Mouse (Mus musculus) regulatory T cell (primary cell): ENCODE data around the gene Smc4.

ENCODE experiments used
- in situ Hi-C: fragments of 300-600 bp; cut with MboI, MseI; formaldehyde crosslinking; loops from one replicate; pipeline ENCODE4 v1.15.1; 2025; ENCODE audit warnings: high pct_unique_total_duplicates

Smc4 gene

DNA sequence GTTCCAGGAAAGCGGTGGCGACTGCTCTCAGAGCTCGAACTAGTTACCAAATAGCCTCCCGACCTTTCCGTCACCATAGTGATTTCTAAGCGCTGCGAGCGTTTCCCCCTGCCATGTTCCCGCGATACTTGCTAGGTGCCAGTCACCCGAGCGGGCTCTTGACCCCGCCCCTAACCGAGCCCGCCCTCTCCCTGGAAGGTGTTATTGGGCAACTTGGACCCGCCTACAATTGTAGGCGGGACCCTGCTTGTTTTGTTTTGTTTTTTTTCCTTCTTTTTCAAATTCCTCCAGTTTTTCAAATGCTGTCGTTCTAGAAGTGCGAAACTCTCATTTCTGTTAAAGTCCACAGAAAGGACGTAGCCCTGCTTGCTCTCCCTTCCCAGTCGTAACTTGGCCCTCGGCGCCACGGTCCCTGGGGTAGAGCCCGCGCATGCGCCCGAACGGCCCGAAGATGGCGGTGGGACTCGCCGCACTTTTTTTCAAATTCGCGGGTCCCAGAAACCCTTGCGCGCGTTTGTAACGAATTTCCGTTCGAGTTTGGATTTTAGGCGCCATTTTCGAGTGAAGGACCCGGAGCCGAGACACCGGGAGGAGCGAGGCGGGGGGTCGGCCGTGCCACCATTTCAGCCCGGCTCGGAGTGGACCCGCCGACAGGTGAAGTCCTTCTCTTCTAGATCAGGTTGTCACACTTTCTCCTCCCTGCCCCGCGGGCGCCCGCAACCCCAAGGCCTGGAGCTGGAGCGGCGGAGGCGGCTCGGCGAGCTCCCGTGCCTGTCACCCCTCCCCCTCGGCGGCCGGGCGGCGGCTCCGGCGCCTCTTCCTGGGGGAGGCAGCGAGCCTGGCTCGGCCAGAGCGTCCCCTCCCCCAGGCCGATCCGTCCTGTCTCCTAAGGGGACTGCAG lies at the start of gene Smc4, which contains the start of gene Ift80:
Gene Smc4 (plus strand): TSS at position 302 of the 901 bp plus-strand sequence.
Gene Ift80 (minus strand): TSS at position 134 of the 901 bp plus-strand sequence.
- in situ Hi-C loops: loop anchor here (5.0 kb wide), 1 partner anchor 37 kb away; no protein-coding TSS in a partner anchor

DNA sequence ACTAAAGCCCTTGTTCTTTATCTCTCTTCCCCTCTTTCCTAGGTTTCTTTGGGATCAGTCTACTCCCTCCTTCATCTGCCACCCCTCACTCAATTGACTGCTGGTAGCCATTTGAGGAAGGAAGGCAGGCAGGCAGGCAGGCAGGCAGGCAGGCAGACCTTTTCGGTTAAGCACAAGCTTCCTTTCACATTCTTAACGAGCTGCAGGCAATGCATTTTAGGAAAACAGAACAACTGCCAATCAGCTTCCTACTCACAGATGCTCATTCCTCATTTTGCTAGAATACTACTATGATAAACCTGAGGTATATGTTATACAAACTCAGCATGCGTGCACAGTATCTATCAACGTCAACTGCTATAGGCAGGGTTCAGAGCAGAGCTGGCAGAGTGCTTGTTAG lies 48.1 kb upstream of the Smc4 start:
- in situ Hi-C loops: no loop called here

DNA sequence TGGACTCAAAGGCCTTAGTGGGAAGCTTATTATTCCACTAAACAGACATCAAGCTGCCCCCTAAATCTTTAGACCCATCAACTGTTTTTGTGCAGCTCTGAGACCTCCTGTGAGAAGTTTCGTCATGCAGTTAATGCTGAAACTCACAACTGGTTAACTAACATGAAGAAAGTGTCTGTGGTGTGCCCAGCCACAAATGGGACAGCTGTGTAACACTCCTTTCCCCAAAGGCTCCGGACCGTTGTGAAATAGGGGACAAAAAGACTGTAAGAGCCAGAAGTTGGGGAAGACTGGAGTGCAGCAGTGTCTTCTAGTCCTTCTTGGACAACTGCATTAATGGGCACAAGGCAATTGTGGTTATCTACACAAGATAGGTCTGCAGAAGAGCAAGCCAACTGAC lies 47.1 kb upstream of the Smc4 start:
- in situ Hi-C loops: no loop called here

DNA sequence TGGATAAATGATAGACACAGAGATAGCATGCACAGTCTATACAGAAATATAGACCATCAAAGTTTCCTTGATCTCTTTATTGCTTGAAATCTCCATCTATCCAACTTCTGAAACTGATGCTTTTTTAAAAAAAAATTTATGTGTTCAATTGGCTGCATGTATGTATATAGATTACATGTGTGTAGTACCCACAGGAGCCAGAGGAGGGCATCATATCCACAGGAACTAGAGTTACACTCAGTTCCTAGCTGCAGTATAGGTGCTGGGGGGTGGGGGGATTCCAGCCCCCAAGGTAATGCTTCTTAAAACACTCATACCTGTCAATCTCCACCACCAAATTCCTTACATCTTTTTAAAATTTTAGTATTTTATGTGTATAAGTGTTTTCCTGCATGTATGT lies 39.9 kb upstream of the Smc4 start:
- in situ Hi-C loops: loop anchor here (5.0 kb wide), 1 partner anchor 38 kb away; the partner anchor contains the start of genes Ift80 and Smc4

DNA sequence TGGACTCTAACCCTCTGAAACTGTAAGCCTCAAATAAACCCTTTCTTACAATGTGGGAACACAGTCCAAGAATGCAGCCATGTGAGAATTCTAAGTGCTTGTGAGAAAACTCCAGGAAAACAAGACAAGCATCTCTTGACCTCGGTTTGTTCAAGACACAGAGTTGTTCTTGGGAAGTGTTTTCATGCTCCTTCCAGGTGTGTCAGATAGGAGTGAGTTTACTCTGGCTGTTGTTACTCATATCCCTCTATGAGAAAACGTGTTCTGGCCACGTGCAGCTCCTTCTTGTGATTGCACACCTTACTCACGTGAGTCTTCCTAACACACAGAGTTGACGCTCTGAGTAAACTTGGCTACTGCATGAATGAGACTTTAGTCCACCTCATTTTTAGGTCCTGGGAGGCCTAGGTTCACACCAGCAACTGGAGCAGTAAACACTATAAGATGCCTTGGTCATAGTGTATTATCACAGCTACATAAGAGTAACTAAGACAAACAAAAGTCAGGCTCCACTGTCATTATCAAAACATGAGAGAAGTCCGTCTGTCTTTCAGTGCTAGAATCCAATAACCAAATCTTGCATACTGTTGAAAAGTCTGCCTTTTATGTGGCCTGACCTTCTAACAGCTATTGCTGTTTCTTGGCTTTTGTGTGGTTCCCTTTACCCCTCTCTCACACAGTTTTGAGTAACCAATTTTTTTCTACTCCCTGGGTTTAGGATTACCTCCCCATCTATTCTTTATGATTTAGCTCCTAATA lies 37.8 kb upstream of the Smc4 start:
- in situ Hi-C loops: loop anchor here (5.0 kb wide), 1 partner anchor 36 kb away; the partner anchor contains the start of genes Ift80 and Smc4

DNA sequence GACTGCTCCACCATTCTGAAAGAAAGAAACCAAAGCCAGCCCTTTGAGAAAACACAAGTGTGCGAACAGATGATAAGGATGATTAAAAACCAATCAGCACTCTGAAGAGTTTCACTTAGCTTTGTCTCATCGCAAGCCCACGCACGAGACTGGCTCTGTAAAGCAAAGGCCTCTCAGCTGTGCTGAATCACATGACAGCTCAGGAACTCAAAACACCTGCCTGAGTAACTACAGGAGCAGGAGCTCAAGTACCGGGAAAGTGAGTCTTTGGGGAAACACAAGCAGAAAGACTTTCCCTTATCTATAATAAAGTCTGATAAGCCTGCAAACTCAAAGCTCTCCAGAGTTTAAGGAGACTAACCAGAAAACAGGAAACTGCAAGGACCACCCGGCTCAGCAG lies 37.1 kb upstream of the Smc4 start:
- in situ Hi-C loops: loop anchor here (5.0 kb wide), 1 partner anchor 35 kb away; the partner anchor contains the start of genes Ift80 and Smc4

DNA sequence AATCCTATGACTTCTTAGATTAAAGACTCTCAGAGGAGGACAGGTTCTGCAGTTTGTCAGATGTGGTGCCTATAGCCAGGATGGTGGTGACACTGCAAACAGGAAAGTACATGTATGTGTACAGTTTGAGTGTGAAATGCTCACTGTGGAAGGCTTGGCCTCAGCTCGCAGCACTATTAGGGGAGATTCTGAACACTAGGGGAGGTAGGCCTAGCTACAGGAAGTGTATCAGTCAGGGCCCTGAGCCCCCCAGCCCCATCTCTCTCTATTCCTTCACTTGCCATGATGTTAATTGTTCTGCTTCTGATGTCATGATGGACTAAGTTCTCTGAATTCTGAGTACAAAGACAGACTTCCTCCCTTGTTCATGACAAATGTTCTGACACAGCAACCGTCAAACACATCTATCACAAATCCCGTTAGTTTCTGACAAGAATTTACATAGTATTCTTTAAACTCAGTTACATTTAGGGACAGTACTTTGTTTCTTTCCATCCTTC lies 35.4 kb upstream of the Smc4 start:
- in situ Hi-C loops: loop anchor here (5.0 kb wide), 1 partner anchor 33 kb away; the partner anchor contains the start of genes Ift80 and Smc4

DNA sequence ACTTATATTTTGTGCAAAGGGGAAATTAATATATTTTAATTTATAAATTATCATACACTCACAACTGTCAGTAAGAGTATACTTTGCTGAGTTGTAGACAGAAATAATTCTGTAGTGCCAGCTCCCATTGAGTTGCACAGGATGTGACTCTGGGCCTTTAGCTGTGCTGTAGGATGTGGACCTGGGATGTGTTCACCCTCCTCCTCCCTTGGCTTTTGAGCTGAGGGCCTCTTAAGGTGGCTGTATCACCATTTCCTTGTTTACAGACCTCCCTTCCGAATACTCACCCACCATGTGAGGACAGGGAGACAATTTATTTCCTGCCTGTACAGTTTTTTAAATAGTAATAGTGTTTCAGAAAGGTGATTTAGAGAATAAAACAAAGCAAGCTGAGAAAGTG lies 31.0 kb upstream of the Smc4 start:
- in situ Hi-C loops: no loop called here

DNA sequence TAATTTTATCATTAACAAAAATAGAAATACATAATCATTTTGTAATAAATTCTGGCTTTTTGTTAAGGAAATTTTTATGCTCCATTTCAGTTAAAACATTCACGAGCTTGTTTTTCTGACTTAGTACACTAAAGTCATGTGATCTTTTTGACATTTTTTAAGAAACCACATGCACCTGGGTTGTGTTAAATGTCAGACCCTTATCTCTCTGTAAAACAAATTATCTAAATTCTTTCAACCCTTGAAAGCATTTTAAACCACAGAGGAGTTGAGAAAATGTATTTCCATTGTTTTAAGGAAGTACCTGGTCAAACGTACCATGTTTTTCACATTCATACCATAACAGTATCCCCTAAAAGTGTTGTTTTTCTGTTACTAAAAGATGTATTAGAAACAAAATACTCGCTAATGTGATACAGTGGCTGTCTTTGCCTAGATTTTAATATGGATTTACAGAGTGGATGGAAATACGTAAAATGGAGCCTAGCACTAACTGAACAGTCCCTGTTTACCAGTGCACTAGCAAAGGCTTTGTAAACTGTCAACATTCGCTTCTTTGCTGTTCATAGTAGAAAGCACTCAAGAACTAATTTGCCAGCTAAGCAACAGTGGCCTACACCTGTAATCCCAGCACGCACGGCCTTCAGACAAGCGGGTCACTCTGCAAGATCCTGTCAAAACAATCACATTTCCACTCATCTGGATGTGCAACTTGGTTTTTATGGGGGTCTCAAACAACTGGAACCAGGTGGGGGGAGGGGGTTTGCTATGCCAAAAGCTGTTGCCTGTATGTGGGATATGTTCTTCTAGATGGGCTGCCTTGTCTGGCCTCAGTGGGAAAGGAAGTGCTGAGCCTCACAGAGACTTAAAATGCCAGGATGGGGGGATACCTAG lies 29.7 kb upstream of the Smc4 start:
- in situ Hi-C loops: no loop called here

DNA sequence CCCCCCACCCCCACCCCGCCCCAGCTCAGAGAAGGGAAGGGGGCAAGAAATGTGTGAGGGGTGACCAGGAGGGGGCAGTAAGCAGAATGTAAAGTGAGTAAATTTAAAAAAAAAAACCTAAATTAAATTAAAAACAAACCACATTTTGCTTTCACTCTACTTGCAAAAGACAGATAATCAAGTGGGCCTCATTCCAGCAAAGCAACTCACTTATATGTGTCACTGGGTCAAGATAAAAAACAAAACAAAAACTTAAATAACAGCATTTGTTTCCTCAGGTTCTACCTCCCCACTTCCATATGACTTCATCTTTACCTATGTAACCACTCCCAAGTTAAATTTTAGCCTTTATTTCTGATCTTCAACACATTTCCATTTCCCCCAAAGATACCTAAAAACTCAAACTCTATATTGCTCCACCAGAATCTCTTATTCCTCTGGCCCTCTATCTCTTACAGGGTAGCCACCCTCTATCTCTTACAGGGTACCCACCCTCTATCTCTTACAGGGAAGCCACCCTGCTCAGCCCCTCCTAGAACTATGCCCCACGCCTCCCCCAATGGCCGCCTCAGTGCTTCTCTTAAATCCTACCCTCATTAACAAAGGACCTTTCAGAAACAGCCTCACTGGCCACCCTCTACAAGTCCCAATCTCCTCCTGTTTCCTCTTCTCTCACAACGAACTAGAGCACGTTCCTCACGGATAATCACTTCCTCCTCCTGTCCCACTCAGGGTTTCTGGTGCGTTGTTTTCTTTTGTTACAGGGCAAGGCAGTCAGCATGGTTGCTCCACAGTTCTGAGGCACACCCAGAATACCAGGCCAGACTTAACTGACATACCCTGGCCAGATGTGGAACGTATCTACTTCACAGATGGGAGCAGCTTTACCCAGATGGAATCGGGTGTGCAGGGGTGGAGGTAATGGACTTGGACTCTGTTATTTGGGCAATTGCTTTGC lies 28.7 kb upstream of the Smc4 start:
- in situ Hi-C loops: no loop called here

DNA sequence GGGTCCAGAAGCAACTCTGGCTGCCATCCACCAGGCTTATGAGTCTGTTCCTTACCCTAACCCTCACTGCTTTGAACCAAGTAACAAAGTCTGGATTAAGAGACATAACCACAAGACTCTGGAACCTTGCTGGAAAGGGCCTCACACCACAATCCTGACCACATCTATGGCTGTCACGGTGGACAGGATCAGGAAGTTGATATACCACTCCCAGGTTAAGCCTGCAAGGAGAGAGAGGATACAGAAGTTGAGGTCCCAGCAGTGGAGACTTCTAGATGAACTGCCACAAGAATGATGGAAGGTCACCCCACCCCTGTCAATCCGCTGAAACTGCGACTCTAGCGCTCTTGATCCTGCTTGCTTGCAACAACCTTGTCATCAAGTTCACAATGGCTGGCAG lies 26.8 kb upstream of the Smc4 start:
- in situ Hi-C loops: no loop called here

DNA sequence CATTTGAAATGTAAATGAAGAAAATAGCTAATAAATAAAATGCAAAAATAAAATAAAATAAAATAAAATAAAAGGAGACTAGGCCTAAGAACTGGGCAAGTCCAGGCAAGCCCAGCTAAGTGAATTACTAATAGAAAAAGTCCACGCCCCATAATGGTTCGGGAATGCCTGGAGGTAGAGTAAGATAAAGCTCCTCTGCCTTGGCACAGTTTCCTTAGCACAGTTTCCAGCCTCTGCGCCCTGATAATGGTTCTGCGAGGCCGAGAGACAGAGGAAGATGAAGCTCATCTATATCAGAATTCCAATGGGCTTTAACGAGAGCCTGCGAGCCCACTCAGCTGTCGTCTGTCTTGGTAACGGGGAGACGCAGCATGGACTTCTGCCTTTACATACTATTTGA lies 25.4 kb upstream of the Smc4 start:
- in situ Hi-C loops: no loop called here

DNA sequence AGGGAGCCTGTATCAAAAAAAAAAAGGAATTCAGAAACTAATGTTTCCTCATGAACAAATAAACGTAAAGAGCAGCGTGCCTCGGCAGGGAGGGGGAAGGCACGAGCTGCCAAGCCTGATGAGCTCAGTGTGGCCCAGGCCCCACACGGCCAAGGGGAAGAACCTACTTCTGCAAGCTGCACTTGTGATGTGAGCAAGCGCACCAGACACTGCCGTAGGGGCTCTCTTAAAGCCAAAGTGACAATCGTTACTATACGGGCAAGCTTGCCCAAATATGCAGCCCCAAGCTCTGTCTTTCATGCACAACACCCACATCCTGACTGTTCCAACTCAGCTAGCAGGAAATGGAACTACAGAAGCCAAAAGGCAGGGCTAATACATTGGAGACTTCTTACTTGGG lies 23.6 kb upstream of the Smc4 start:
- in situ Hi-C loops: no loop called here

DNA sequence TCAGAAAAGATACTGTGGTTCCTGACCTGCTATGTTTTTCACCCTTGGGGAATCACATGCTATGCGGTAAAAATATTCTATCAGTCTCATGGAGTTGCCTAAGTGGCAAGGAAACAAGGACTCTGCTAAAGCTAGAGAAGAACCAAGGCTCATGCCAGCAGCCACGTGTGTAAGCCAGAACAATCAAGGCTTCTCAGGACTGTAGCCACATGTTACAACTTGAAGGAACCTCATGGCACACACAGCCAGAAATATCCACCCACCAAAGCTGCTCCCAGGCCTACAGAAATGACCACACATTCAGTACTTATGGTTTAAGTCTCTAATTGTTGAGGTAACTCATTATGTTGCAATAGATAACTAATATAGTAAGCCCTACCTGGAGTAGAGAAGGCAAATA lies 18.0 kb upstream of the Smc4 start:
- in situ Hi-C loops: no loop called here

DNA sequence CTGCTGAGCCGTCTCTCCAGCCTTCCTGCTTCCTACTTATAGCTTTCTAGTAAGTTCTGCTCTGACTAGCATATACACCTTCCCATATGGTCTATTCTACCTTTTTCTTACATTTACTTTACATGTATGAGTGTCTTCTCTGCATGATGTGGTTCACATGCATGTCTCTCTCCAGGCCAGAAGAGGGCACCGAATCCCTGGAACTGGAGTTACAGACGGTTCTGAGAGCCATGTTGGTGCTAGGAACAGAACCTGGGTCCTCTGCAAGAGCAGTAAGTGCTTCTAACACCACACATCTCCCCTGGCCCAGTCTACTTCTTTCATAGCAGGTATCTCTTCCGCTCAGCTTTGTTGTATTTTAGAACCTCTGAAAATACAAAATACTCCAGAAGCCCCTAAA lies 1.8 kb upstream of the Smc4 start:
- in situ Hi-C loops: loop anchor here (5.0 kb wide), 1 partner anchor 35 kb away; no protein-coding TSS in a partner anchor

DNA sequence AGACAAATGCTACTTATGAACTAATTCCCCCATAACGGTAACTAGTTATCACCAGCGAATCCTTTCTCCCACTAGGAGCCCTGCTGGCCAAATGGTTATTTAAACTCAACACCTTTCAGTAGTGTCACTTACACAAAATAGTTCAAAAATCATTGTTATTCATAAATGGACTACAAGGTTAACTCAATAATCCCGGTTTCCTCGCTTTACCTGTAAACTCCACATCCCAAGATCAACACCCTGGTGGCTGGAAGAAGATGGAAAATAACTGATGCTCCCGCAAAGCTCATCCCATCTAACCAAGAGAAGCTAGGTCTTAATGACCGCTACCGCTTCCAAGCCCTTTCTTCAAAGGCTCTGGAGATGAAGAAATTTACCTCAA lies 492 bp upstream of the Smc4 start:
- in situ Hi-C loops: loop anchor here (5.0 kb wide), 1 partner anchor 37 kb away; no protein-coding TSS in a partner anchor

DNA sequence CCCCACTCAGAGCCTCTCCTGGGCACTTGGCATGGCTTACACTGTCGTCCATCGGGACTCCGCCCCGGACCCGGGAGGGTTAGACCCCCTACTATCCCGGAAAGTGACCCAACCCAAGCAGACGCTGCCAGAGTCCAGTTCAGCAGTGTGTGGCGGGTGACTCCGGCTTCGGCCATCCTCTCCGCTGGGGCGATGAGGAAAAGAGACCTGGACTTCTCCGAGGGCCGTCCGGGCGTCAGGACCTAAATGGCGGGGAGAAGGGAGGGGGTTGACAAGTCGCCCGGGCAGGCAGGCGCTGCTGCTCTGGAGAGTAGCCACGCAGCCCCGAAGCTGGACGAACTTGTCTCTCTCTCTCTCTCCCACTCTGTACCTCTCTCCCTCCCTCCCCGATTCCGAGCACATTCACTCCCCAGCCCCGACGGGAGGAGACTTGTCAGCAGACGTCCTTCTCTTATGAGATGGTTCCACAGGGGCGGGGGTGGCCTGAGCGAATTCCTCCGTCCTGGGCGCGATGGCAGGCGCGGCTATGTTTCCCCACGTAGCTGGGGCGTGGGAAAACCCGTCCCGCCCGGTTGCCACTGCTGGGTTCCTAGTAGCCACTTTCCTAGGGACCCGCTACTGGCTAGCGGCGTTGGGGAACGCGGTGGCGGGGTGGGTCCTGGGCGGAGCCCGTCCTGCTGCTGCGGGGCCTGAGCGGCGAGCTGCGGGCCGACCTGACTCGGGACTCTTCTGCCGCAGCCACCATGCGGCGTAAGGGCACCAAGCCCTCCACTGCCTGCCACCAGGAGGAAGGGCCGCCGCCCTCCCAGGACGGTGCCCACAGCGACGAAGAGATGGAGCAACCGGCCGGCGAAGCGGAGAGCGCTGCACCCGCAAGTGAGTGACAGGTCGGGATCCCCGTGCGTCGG lies 1.1 kb downstream of the Smc4 start:
- in situ Hi-C loops: no loop called here

DNA sequence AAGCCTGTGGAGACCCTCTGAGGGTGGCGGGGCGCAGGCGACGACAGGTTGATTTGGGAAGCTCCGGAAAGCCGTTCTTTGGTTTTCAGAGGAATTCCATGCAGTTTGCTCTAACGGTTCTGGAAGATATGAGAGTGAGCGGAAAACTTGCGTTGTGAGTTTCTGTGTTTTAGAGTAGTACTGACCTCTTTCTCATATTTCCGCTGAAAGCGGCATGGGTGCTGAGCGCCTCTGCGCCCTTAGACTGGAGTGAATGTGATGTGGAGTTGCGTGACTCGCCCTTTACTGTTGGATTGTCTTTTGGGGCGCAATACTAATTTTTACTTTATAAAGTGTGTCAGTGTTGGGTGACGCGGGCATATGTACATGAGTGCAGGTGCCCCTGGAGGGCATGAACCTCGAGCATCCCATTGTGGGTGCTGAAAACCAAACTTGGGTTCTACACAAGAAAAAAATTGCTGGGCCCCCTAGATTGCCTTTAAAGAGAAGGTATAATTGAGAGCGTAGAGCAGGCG lies 1.8 kb downstream of the Smc4 start:
- in situ Hi-C loops: no loop called here

DNA sequence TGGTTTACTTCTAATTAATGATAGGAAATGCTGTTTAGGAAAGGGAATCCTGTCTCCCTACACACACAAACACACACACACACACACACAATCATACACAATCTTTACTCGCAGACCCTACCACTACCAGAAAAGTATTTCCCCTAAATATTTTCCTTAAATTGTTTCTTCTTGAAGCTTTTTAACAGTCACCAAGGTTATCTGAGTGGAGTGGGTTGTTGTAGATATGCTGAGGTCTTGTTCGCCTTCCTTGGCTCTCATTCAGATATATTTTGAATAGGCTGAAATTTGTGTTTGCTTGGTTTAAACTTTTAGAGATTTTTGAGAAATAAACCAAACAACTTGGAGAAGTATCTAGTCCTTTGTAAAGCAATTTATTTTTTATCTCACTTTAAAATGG lies 4.3 kb downstream of the Smc4 start:
- in situ Hi-C loops: no loop called here
